Mouse (Mus musculus) kidney, postnatal 14 days (tissue): Measurements from ENCODE around the gene Fam19a1.
A peak's percentile ranks its signal among the peaks of the same experiment; 100 is the strongest.

ENCODE experiments used
- DNase-seq: peaks from one replicate; pipeline ENCODE4 v3.0.0; 2022; ENCODE audit warnings: mixed read lengths

Fam19a1 gene

DNA sequence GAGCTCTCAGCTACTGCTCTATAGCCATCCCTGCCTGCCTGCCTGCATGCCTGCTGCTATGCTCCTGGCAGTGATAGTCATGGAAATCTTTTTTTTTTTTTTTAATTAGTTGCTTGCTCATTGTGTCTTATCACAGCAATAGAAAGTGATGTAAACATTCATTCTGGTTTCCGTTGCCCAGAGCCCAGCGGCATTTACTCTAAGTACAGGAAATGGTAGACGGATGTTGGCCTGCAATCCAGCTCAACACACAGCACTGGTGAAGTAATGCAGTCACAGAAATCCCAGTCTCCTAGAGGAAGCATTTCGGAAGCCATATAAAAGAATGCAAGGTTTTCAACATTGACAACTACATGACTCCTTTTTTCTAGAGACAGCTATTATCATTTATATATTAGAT lies 153.5 kb downstream of the Fam19a1 start:
- DNase-seq = no peak

DNA sequence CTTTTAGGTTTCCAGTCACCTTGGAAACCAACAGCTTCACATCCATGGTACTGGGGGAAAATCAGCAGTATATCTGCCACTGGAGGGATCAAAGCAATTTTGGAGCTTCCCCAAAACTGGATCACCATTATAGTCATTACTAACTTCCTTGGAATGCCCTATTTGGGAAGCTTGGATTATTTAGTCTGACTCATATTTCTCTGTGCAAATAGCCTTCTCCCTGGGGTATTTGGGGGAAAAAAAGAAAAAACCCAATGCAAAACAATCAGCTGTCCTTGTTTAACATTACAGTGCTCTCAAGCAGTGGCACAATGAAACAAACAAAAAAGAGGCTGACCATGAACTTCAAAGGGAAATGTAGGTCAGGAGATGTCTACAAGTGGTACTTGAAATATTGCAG lies 155.8 kb downstream of the Fam19a1 start:
- DNase-seq = no peak

DNA sequence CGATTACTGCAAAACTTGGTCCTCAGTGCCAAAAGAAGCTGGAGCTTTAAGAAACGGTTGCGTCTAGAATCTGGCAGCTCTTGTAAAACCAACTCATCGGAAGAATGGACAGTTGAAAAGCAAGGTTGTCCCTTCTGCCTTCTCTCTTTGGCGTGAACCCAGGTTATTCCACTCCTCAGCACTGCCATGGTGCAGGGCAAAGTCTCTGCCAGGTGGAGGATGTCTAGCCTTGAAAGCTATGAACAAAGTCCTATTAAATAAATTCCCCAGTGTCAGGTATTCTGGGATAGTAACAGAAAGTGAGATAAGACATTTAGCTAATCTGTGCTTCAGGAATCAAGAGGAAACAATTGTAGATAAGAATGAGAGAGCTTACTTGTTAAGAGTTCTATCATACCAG lies 157.5 kb downstream of the Fam19a1 start:
- DNase-seq = no peak

DNA sequence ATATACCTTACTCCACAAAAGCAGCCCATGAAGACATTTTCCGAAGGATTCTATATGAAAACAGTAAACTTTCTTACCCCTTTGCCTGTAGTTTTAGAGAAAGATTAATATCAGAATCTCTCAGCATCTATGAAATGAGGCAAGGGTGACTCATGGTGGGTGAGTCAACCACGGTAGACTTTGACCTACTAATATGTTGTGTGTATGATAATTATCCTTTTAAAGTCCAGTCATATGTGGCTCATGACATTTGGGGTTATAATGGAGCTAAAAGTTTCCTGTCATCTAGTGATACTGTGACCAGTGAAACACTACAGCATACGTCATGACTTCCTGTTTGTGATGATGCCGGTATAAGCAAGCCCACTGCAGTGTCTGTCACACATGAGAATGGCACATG lies 170.8 kb downstream of the Fam19a1 start:
- DNase-seq = no peak

DNA sequence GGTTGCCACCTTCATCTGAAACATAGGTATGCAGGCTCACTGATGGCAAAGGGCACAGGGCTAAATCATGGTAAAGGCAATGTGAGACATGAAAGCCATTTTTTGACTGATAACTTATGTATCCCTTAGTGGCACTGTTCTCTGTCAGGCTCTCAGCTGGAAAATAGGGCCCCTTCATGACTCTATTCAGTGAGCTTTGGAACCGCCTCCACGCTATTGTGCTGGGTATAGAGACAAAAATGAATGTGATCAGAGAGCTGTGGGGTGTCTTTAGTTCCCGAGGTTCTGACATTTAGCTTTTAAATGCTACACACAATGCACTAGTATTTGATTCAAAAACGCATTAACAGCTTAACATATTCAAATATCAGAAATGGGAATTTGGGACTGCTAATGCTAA lies 171.6 kb downstream of the Fam19a1 start:
- DNase-seq = no peak

DNA sequence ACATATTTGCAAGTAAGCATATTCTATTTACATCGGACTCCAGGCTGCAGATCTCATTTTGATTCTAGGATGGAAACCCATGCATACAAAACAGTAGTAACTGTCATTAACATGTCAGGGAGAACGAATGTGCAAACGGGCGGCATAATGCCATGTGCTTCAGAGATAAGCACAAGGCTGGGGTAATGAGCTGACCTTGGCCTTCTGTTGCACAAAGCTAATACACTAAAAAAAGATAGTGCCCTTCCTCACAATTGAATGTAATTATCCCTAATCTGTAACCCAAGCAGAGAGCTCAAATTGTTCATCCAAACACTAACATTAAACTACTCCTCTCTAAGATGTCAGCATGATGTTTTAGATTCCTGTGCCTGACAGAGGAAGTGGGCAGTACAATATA lies 173.3 kb downstream of the Fam19a1 start:
- no peak for DNase-seq

DNA sequence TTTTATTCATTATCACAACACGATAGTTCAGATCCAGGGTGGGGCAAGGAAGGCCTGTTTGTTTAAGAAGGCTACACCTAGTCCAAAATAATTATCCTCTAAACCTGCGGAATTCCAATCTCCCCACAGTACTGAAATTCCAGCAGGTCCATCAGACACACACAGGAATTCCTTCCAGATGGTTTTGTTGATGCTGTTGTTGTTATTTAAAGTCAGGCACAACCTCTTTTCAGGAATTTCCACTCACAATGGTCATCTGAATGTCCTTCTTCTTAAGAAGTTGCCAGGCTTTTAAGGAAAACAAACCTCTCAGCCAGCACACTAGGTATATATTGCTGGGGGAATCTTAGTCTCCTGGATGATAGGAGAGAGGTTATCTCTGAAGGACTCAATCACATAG lies 174.4 kb downstream of the Fam19a1 start:
- DNase-seq = no peak

DNA sequence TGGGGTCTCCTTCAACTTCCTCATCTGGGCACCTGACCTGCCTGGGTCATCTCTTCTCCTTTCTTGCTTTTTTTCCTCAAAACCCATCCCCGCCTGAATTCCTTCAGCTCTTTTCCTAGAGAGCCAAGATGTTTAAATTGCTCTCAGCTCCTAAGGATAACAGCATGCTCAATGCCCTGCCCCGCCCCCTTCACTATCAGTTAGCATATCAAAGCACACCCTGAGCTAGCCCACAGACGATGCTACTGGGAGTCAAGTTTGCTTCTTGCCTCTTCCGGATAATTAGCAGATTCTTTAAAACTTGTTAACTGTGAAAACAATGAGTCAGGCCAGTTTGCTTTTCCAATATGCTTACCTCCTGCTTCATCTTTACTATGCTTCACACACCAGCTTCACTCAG lies 176.7 kb downstream of the Fam19a1 start:
- DNase-seq = no peak

DNA sequence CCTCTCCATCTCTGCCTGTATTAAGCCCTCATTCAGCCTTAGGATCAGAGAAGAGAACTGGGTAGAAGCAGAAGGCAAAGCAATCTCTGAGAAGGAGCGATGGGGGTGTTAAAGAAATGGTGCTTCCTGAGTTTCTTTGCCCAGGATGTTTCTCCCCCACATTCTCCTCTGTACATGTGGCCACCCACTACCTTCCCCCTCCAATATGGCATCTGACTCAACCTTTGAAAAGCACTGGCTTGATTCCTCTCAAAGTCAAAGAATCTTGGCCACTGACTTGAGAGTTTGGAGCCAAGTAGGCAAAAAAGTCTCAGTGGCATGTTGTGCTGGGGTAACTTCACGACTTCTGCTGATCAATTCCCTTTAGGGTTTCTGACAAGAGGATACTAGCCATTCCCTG lies 234.5 kb downstream of the Fam19a1 start:
- DNase-seq = no peak

DNA sequence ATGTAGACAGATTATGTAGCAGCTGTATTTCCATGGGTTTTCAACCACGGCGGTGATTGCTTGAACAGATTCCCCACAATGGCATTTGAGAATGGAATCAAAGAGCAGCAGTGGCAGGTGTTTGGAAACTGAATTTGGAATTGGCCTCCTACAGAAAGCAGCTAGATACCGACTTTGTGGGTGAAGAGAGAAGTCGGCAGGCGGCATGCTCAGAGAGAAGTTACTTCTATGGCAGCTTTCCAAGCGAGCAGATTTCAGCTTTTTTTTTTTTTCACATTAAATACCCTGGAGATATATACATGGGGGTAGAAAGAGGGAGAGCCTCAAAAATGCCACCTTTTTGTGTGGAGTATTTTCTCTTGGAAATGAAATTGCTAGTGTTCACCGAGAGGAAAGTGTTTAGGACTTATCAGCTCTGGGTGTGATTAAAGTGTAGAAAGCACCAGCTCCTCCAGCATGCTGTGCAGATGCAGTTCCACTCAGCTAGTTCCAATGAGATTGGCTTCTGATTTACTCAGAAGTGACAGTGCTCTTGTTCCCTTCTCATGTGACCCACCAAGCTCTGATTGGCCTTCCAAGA lies 236.6 kb downstream of the Fam19a1 start:
- DNase-seq = no peak

DNA sequence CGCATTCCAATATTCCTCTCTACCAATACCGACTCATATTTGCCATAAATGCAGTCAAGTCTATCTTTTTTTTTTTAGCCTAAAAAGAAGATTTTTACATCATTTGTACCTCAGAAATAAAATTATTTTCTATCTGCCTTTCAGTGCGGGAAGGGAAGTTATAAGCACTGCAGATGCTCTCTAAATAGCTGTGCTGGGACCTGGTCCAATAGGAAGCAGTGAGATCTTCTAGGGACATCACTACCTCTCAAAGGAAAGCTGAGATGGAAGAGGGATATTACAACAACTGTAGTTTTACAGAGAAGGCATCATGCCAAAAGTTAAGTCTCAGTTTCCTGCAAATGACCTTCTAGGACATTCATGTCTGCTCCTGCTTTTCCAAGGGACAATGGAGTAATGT lies 256.6 kb downstream of the Fam19a1 start:
- DNase-seq = no peak

DNA sequence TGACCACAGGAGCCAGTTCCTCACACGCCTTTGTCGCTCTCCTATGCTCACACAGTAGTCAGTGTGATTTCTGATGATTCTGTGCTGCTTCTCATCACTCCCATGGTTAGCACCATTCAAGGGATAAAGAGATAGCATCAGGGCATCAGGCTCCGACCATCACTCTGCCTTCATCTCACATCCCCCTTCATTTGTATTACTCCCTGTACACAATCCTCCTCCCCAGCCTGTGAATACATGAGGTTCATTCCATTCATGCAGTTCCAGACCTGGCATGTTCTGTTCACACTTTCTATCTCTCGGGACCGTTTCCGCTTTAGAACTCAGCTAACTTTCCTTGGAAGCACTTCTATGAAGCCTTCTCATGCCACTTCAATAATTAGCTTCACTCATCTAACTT lies 259.9 kb downstream of the Fam19a1 start:
- no peak for DNase-seq

DNA sequence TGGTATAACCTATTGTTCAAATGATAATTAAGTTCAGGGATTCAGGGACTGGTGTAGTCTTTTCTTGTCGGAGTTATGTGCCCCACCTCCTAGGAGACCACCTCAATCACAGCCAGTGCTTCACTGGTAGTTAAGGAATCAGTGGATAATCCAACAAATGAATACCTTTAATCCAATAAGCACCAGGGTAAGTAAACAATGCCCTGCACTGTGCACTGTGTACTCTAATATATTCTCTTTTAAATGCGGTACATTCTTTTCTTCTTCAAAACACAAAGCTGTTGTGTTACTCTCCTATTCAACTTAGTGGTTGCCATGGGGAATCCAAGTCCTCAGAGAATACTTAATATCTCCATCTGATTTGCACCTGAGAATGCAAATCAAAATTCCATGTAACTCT lies 260.3 kb downstream of the Fam19a1 start:
- no peak for DNase-seq

DNA sequence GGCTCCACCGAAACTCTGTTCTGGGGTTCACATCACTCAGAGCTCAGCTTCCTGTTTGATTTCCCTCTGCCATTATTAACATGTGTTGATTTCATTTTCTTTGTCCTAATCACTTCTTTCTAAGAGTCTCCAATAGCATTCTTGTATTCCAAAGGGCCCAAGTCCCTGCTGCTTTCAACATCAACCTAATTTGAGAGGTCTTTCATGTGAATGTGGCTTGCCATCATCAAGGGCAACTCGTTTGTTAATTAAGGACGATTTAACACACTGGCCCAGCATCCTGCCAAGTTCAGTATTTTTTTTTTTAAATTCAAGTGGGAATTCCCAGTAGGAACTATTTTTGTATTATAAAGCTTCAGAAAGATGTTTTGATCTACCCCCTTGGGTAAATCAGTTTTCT lies 263.8 kb downstream of the Fam19a1 start:
- DNase-seq = no peak

DNA sequence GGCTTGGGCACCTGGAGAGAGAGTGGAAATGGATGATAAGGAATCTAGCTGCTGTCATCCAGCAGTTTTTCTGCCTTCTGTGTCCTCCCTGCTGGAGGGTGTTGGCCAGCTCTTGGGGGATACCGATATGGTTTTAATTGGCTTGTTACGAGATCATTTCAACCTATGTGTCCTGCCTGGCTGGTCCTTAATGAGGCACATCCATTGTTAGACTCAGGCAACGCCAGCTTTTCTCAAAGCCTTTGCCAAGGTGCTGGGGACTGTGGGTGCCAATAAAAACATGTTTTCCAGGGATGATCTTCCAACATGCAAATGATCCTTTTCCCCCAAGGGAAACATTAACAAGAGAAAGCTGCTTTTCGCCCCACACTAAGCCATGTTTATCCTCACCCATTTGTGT lies 266.3 kb downstream of the Fam19a1 start:
- peak; percentile 9 for DNase-seq

DNA sequence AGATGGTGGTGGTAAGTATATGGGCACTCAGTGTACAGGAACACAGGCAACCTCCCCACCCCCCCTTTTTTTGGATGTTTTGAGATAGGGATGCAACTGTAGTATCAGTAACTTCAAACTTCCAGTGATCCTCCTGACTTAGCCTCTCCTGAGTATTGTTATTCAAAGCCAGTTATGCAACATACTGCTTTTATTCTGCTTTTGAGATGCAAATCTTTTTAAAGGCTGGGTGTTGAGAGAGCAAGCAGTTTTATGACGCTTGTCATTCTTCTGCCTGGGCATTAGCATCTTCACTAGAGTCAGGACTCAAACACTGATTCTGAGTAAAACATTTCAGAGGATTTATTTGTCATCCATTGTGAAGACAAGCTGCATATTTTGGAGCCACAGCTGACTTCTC lies 271.5 kb downstream of the Fam19a1 start:
- no peak for DNase-seq

DNA sequence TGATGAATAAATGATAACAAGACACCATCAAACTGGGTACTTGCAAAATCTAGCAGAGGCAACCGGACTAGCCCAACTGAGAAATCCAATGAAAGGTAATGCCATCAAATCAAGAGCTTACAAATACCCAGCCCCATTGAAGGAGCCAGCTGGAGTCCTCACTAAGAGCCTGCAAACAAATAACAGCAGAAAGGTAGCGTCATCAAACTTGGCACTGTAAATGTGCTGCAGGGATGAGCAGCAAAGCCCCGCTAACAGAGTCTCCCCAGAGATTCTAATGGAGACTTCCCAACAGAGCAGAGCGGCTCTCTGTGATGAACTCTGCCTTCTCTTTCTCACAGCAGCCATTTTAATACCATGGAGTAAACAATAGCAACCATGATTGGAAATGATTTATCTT lies 305.9 kb downstream of the Fam19a1 start:
- DNase-seq = no peak

DNA sequence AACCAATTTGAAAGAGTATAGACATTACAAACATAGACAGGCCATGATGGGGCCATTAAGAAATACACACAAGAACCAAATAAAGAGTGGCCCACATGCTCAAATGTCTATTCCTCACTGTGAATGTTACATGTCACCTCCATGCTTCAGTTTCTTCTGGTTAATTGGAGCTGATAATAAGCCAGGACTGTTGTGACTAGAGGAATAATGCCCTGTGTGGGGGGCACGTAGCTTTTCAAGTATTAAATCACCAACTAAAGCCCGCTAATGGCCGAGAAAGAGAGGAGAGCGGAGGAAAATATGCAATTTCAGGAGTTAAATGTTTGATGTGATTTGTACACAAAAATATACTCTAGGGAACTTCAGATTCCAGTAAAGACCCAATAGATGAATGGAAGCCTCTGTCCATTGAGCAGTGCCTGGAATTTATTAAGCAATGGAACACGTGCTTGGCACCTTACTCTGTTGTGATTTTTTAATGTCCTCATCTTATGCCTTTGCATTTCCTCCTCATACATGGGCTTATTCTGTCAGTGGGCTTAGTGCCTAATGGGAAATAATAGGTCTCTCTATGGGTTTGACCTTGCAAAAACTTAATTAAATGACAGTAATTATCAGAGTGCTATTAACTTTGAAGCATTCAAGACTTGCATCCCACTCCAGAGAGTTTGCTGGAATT lies 306.9 kb downstream of the Fam19a1 start:
- no peak for DNase-seq

DNA sequence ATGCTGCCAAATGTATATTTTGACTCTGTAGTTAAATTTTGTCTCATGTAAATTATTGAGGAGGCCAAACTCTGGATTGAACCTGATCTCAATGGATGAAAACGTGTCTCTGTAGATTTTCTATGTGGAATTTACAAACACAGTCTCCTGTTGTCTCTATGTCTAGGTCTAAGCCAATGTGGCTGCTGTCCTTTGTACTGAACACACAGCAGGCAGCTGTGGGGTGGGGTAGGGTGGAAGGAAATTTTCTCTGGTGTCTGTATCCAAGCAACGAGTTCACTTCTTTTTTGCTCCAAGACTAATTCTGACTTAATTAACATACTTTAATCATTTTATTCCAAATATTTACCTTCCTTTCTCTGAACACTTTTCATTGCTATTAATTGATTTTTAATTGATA lies 307.6 kb downstream of the Fam19a1 start:
- no peak for DNase-seq

DNA sequence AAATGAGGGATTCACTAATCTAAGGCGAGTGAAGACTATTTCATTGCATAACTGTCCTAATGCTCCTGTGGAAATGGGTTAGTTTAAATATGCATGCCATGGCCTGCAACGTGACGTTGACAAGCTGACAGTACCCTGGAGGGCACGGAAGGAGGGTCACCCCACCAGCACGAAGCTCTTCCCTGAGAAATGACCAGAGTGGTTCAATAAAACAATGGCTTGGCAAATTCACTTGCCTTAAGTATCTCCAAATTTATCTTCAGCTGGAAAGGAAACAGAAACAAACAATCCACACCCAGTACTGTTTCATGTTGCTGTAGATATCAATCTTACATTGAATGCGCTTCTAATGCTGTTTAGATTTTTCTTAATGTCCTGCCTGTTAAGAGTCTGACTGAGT lies 316.4 kb downstream of the Fam19a1 start:
- DNase-seq = no peak

DNA sequence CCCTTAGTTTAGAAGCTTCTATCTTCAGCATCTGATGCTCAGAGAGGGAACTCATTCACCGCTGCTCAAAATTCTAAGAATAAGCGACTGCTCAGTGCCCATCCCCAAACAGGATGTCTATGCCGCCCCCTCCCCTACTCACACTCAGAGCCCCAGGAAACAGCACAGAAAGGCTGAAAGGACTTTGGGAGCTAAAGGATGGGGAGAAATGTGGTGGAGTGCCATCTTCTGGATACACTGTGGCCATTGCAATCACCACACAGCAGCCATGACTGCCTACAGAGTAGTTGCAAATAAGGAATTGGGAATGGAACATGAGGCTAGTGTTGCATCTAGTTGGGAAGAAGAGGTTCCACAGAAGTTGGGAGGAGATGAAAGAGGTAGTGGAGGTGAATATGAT lies 319.4 kb downstream of the Fam19a1 start:
- no peak for DNase-seq

DNA sequence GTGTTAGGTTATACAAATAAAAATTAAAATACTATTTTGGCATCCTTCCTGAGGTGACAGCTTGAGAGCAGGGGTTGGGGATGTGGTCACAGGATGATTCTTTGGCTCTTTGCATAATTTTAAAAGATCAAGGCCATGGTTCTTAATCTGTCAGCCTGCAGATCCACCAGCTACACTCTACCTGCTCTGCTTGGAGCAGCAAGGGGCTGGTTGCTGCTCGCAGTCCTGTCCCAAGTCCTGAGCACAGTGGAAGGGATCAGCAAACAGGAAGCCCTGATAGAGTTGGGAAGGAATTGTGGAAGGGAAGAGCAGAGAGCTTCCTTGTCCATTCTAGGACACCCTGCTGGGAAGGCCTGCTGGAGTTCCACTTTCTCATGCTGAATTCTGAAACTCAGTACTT lies 320.9 kb downstream of the Fam19a1 start:
- no peak for DNase-seq

DNA sequence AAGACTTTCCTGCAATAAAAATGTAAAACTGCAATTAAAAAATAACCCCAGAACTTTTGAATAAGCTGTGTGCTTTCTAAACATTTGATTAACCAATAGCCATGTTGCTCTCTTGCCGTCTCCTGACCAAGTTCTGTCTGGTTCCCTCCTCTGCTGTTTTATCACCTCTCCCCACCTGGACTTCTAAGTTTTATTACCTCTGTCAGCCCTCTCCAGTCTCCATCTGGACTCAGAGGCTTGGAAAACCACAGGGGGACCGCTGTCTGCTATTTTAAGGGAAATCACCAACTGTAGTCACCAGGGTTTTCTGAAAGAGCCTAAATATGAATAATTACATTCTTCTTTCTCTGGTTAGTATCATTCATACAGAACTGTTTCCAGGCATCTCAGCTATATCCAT lies 322.6 kb downstream of the Fam19a1 start:
- DNase-seq = no peak

DNA sequence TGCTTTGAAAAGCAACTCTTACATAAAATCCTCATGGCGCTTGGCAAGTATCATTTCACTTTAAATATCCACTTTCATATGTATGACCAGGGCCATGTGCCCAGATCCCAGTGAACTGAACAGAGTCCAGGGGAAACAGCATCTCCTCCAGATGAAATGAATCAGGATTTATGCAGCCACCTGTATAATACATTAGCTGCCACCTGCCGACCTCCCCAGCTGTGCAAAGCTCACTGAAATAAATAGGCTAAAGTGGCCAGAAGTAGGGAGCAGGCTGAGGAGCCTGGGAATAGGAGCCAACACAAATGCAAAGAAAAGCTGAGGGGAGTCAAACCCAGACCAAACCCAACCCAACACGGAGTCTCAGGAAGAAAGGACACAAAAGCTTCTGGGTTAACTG lies 324.9 kb downstream of the Fam19a1 start:
- DNase-seq = no peak

DNA sequence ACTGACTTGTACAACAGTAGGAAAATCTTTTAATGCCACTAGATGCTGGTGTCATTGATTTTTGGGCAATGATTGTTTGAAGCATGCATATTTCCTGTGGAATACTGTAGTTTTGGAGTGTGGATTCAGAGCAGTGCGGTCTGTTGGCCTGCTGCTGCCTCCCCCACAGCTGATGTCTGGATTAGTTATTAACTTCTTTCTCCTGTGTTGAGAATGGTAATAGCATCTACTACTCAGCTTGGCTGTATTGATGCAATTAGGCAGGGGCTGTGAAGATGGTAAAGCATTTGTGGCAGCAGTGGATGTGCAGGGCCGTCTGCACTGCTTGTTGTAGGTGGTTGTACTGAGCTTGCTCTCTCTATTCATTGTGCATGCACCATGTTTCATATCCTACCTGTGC lies 326.5 kb downstream of the Fam19a1 start:
- peak; percentile 40 for DNase-seq
